ENCODE assay signal across 9 mouse cellular contexts in the genomic region with DNA sequence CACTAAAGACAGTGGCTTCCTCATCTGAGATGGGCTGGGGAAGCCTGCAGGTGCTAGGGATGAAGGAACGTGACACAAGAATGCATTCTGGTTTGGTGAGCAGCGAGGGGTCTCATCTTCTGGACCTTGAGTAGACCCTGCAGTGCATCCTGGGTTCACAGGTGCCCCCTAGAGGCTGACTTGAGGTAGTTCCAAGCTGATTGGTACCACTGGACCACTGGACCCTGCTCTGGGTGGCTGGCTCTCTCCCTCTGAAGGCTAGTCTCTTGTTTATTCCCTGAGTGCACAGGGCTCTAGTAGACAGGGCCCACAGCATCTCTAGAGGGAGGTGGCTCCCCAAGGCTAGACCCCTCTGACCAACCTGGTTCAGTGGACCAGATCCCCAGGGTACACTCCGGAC. TPM values are rescaled to one million over a fixed set of nuclear protein-coding genes. Genes with fewer than 3 reads are reported as not detected.
DNase-seq lines count a peak whose midpoint lies in the region; ATAC-seq and TF ChIP-seq lines count a peak whose summit lies in the region.
"Had no signal": no experiment of that assay in that cellular context is flagged by ENCODE, and none has a peak within 500 bp of the region (broad histone marks: within the 10 kb centered on the region; RNA-seq: fewer than 3 reads in every experiment).

No protein-coding gene starts in this region.

- H3ac ChIP-seq in C2C12 (ENCODE audit: control insufficient read depth, insufficient read length, low read depth) = no peak overlapping the region

- no peak overlapping the region for H3K4me3 ChIP-seq in hindbrain, embryonic 15.5 days
- H3K4me3 ChIP-seq in hindbrain, embryonic 16.5 days (ENCODE audit: low read length) = no peak overlapping the region
- H3K4me3 ChIP-seq in C2C12 (ENCODE audit: insufficient read depth, poor library complexity, severe bottlenecking) = no peak overlapping the region
- H3K4me3 ChIP-seq in intestine, embryonic 16.5 days (ENCODE audit: low read length) = no peak overlapping the region

- 59% methylated on average over 3 of the region's 3 CpGs for WGBS in hindbrain, embryonic 15.5 days
- WGBS in hindbrain, embryonic 16.5 days = 56% methylated on average over 3 of the region's 3 CpGs
- 62% methylated on average over 3 of the region's 3 CpGs for WGBS in intestine, embryonic 16.5 days

- ATAC-seq in hindbrain, embryonic 15.5 days (ENCODE audit: low FRiP score, low read depth) = no peak
- no peak for ATAC-seq in hindbrain, embryonic 16.5 days
- ATAC-seq in intestine, embryonic 16.5 days = no peak
- no peak for ATAC-seq in monocyte, adult 5-6 weeks (replicated peaks; ENCODE audit: insufficient number of reproducible peaks, low FRiP score, low TSS enrichment, poor library complexity, severe bottlenecking)

- H3K36me3 ChIP-seq in hindbrain, embryonic 15.5 days = no peaks in the 10 kb centered on the region
- no peaks in the 10 kb centered on the region for H3K36me3 ChIP-seq in hindbrain, embryonic 16.5 days (ENCODE audit: control insufficient read depth, insufficient read depth, low read length)
- no peaks in the 10 kb centered on the region for H3K36me3 ChIP-seq in C2C12 (ENCODE audit: control insufficient read depth, insufficient read depth)
- H3K36me3 ChIP-seq in intestine, embryonic 16.5 days (ENCODE audit: control insufficient read depth, insufficient read depth, low read length) = no peaks in the 10 kb centered on the region

- no peaks in the 10 kb centered on the region for H3K27me3 ChIP-seq in hindbrain, embryonic 15.5 days
- no peaks in the 10 kb centered on the region for H3K27me3 ChIP-seq in hindbrain, embryonic 16.5 days (replicated peaks; ENCODE audit: control insufficient read depth, insufficient read depth, low read length)
- no peaks in the 10 kb centered on the region for H3K27me3 ChIP-seq in C2C12 (ENCODE audit: control insufficient read depth, insufficient read depth, insufficient read length)
- no peaks in the 10 kb centered on the region for H3K27me3 ChIP-seq in intestine, embryonic 16.5 days (replicated peaks; ENCODE audit: control insufficient read depth, insufficient read depth, low read length)

- no peaks in the 10 kb centered on the region for H3K9me3 ChIP-seq in hindbrain, embryonic 15.5 days
- H3K9me3 ChIP-seq in hindbrain, embryonic 16.5 days (ENCODE audit: control insufficient read depth, low read length) = no peaks in the 10 kb centered on the region
- H3K9me3 ChIP-seq in intestine, embryonic 16.5 days (ENCODE audit: control insufficient read depth, low read length) = no peaks in the 10 kb centered on the region

- no peaks in the 10 kb centered on the region for H3K79me3 ChIP-seq in C2C12 (ENCODE audit: low read depth)

- H3K4me2 ChIP-seq in hindbrain, embryonic 15.5 days = 0 out of 2 replicates have a peak overlapping the region, but pooled peaks have one; percentile 89
- no peak overlapping the region for H3K4me2 ChIP-seq in hindbrain, embryonic 16.5 days (ENCODE audit: low read length)
- H3K4me2 ChIP-seq in intestine, embryonic 16.5 days (ENCODE audit: low read depth, low read length) = no peak overlapping the region

- H3K9ac ChIP-seq in hindbrain, embryonic 15.5 days = no peak overlapping the region
- no peak overlapping the region for H3K9ac ChIP-seq in hindbrain, embryonic 16.5 days (ENCODE audit: low read depth, low read length)
- H3K9ac ChIP-seq in intestine, embryonic 16.5 days (ENCODE audit: low read depth, low read length) = no peak overlapping the region

- no peak overlapping the region for H3K27ac ChIP-seq in hindbrain, embryonic 15.5 days (replicated peaks)
- no peak overlapping the region for H3K27ac ChIP-seq in hindbrain, embryonic 16.5 days (ENCODE audit: low read depth, low read length)
- peak overlapping the region; percentile 40 for H3K27ac ChIP-seq in intestine, embryonic 16.5 days (ENCODE audit: low read length)

- DNase-seq in ES-CJ7 (ENCODE audit: low read depth, low spot score) = peak; percentile 55
- no peak for DNase-seq in right cerebral cortex, adult 2 months (ENCODE audit: low spot score in 2 of 2)
- DNase-seq in right cerebral cortex, postnatal 36 days (ENCODE audit: low spot score in 2 of 2) = no peak
- DNase-seq: gastrocnemius, postnatal 36 days had no signal

- peak; percentile 48 for TF ChIP-seq CTCF in C2C12 (IDR thresholded peaks at IDR 0.05; ENCODE audit: control insufficient read depth, insufficient read depth, insufficient read length)

- peaks cover 81% of the 10 kb centered on the region for H3K4me1 ChIP-seq in hindbrain, embryonic 15.5 days (replicated peaks)
- peaks cover 26% of the 10 kb centered on the region for H3K4me1 ChIP-seq in hindbrain, embryonic 16.5 days (ENCODE audit: control insufficient read depth, insufficient read depth, low read depth, low read length)
- H3K4me1 ChIP-seq in intestine, embryonic 16.5 days (ENCODE audit: control insufficient read depth, insufficient read depth, low read length) = peaks cover 57% of the 10 kb centered on the region

- no peaks in the 10 kb centered on the region for H3K79me2 ChIP-seq in C2C12 (ENCODE audit: control insufficient read depth, insufficient read depth)

TF ChIP-seq in C2C12, 6 proteins besides CTCF, POLR2A, EP300 and RAD21:
- TF ChIP-seq MYOD1 (IDR thresholded peaks at IDR 0.05; ENCODE audit: control insufficient read depth, insufficient read length, low read depth) = no peak
- TF ChIP-seq CEBPB (IDR thresholded peaks at IDR 0.05; ENCODE audit: low read depth) = no peak
- no peak for TF ChIP-seq MYOG (IDR thresholded peaks at IDR 0.05; ENCODE audit: control insufficient read depth, extremely low read depth, insufficient read length)
- no peak for TF ChIP-seq USF1 (IDR thresholded peaks at IDR 0.05; ENCODE audit: low read depth)
- no peak for TF ChIP-seq FOSL1 (IDR thresholded peaks at IDR 0.05; ENCODE audit: insufficient read depth, low read length, poor library complexity, severe bottlenecking)
- TF ChIP-seq MAX (IDR thresholded peaks at IDR 0.05) = no peak

RNA-seq across cellular contexts. Expression of a gene that starts 6.7 kb away (rescaled TPM):
- polyA plus RNA-seq in hindbrain, embryonic 15.5 days (2015; fragmentation: Nextera tagmentation; extraction: Ambion mirVana) = 32.6 and 39.0 TPM in 2 replicates
- 30.7 and 37.6 TPM in 2 replicates for polyA plus RNA-seq in hindbrain, embryonic 16.5 days (2015; fragmentation: Nextera tagmentation; extraction: Ambion mirVana)
- 7.5 TPM for polyA plus RNA-seq in C2C12 (2012; fragmentation: generic; extraction: Trizol)
- 35.2 and 38.1 TPM in 2 replicates for polyA plus RNA-seq in intestine, embryonic 16.5 days (2015; fragmentation: Nextera tagmentation; extraction: Ambion mirVana)
- 6.8 to 21.3 TPM (median 8.5 TPM) in 3 replicates for total RNA-seq in monocyte, adult 5-6 weeks (2017)
